Mouse (Mus musculus): ENCODE measurements at regions not wholly inside any gene's neighbourhood (a gene's known extent, or its start where the extent isn't known, plus 50 kb on each side); places are given as distances from the start of the nearest gene placed in this dataset.

- in situ Hi-C loops (cut with MboI, MseI) = loop anchor here in 1 of 2 experiments (25.0 kb wide), 1 partner anchor 1375 kb away; no protein-coding TSS in a partner anchor
These were observed 177.2 kb upstream of the Scn7a start for GRCm38 (mm10) chr2:66961808-66962519.

GRCm38 (mm10) chr2:66941188-66941587 lies 156.5 kb upstream of the Scn7a start:
- in situ Hi-C loops (cut with MboI, MseI) = no loop called here

- in situ Hi-C loops (cut with MboI, MseI) = no loop called here
These were observed 113.3 kb upstream of the Scn7a start for GRCm38 (mm10) chr2:66898032-66898431.

- in situ Hi-C loops (cut with MboI, MseI) = no loop called here
These were observed 82.9 kb upstream of the Scn7a start for GRCm38 (mm10) chr2:66867457-66868216.
